Mouse (Mus musculus) mesoderm, embryonic 11.5 days (tissue): ENCODE measurements around the gene Tmigd1.

ENCODE experiments used
- DNase-seq: peaks from one replicate; pipeline ENCODE4 v3.0.0-alpha.2; 2012; ENCODE audit warnings: low read depth, low spot score

Tmigd1 gene

GRCm38 (mm10) chr11:76901579-76902361, at the start of gene Tmigd1:
Tmigd1 (plus strand) TSS chr11:76902159.
- DNase-seq: no peak

GRCm38 (mm10) chr11:76854475-76855341, 47.3 kb upstream of the Tmigd1 start:
- DNase-seq: no peak

- no peak for DNase-seq
Observed at GRCm38 (mm10) chr11:76856601-76857000, 45.4 kb upstream of the Tmigd1 start.

GRCm38 (mm10) chr11:76857111-76857510, 44.8 kb upstream of the Tmigd1 start:
- DNase-seq: no peak

- DNase-seq: no peak
Observed at GRCm38 (mm10) chr11:76858781-76859180, 43.2 kb upstream of the Tmigd1 start.

- DNase-seq: no peak
Observed at GRCm38 (mm10) chr11:76859261-76859660, 42.7 kb upstream of the Tmigd1 start.

- DNase-seq: no peak
Observed at GRCm38 (mm10) chr11:76861185-76861584, 40.8 kb upstream of the Tmigd1 start.

- DNase-seq: no peak
Observed at GRCm38 (mm10) chr11:76872556-76873234, 29.3 kb upstream of the Tmigd1 start.

- no peak for DNase-seq
Observed at GRCm38 (mm10) chr11:76873865-76874264, 28.1 kb upstream of the Tmigd1 start.

- no peak for DNase-seq
Observed at GRCm38 (mm10) chr11:76874766-76875165, 27.2 kb upstream of the Tmigd1 start.

- no peak for DNase-seq
Observed at GRCm38 (mm10) chr11:76879816-76880215, 22.1 kb upstream of the Tmigd1 start.

GRCm38 (mm10) chr11:76884451-76884850, 17.5 kb upstream of the Tmigd1 start:
- DNase-seq: no peak

- no peak for DNase-seq
Observed at GRCm38 (mm10) chr11:76889339-76890164, 12.4 kb upstream of the Tmigd1 start.

GRCm38 (mm10) chr11:76891171-76891570, 10.8 kb upstream of the Tmigd1 start:
- no peak for DNase-seq

GRCm38 (mm10) chr11:76891738-76892349, 10.1 kb upstream of the Tmigd1 start:
- no peak for DNase-seq

GRCm38 (mm10) chr11:76892972-76893371, 9.0 kb upstream of the Tmigd1 start:
- no peak for DNase-seq

- DNase-seq: peak; percentile 62
Observed at GRCm38 (mm10) chr11:76893570-76893969, 8.4 kb upstream of the Tmigd1 start.

- peak; percentile 77 for DNase-seq
Observed at GRCm38 (mm10) chr11:76894240-76894639, 7.7 kb upstream of the Tmigd1 start.

GRCm38 (mm10) chr11:76896360-76896759, 5.6 kb upstream of the Tmigd1 start:
- no peak for DNase-seq

GRCm38 (mm10) chr11:76897126-76897525, 4.8 kb upstream of the Tmigd1 start:
- no peak for DNase-seq

GRCm38 (mm10) chr11:76897871-76898270, 4.1 kb upstream of the Tmigd1 start:
- no peak for DNase-seq
